Mouse (Mus musculus): Measurements from ENCODE around the gene Il1r1. TPM values are rescaled to one million over a fixed set of nuclear protein-coding genes. Genes with fewer than 3 reads are reported as not detected.

Gene Il1r1
- 0.23 and 0.49 TPM in 2 replicates for polyA plus RNA-seq (2011; ENCODE audit: insufficient read depth, insufficient read length, low read depth, missing spikeins)

- H3K36me3 ChIP-seq (ENCODE audit: control insufficient read depth, insufficient read depth, low read length, poor library complexity, severe bottlenecking): no peaks in the 10 kb centered on the region
- no peaks in the 10 kb centered on the region for H3K4me1 ChIP-seq (ENCODE audit: control insufficient read depth, insufficient read depth, low read length)
- no peak within 1 kb of the TSS for H3K27ac ChIP-seq (ENCODE audit: insufficient read depth, low read length)
- H3K4me3 ChIP-seq (ENCODE audit: low read depth, low read length): no peak within 1 kb of the TSS
- H3K9ac ChIP-seq (ENCODE audit: low read depth, poor library complexity, severe bottlenecking): no peak within 1 kb of the TSS
- H3K9me3 ChIP-seq (replicated peaks; ENCODE audit: control insufficient read depth, insufficient read depth, low read length, poor library complexity, severe bottlenecking): no peaks in the 10 kb centered on the region
- no peaks in the 10 kb centered on the region for H3K27me3 ChIP-seq (ENCODE audit: control insufficient read depth, insufficient read depth, low read length, poor library complexity, severe bottlenecking)
- TF ChIP-seq POLR2A (IDR thresholded peaks at IDR 0.05; ENCODE audit: insufficient read depth, low read length): no peak
- TF ChIP-seq EP300 (IDR thresholded peaks at IDR 0.05; ENCODE audit: insufficient read depth, low read depth, low read length): no peak
- TF ChIP-seq CTCF (IDR thresholded peaks at IDR 0.05; ENCODE audit: low read depth, low read length): no peak
Observed at GRCm38 (mm10) chr1:40224539-40225284, at the start of gene Il1r1. TSS of gene Il1r1 (plus strand) at chr1:40225080.

GRCm38 (mm10) chr1:40175123-40175522 is 49.8 kb upstream of the Il1r1 start:
- Histone ChIP-seq H3K9ac (ENCODE audit: low read depth, poor library complexity, severe bottlenecking) (no peak overlapping the region), H3K4me1 (ENCODE audit: control insufficient read depth, insufficient read depth, low read length) (no peaks in the 10 kb centered on the region), H3K36me3 (ENCODE audit: control insufficient read depth, insufficient read depth, low read length, poor library complexity, severe bottlenecking) (no peaks in the 10 kb centered on the region), H3K4me3 (ENCODE audit: low read depth, low read length) (no peak overlapping the region), H3K9me3 (replicated peaks; ENCODE audit: control insufficient read depth, insufficient read depth, low read length, poor library complexity, severe bottlenecking) (no peaks in the 10 kb centered on the region; the same call in 1 of the 2 replicates), H3K27ac (ENCODE audit: insufficient read depth, low read length) (no peak overlapping the region), H3K27me3 (ENCODE audit: control insufficient read depth, insufficient read depth, low read length, poor library complexity, severe bottlenecking) (no peaks in the 10 kb centered on the region)
- TF ChIP-seq POLR2A (IDR thresholded peaks at IDR 0.05; ENCODE audit: insufficient read depth, low read length): no peak
- TF ChIP-seq EP300 (IDR thresholded peaks at IDR 0.05; ENCODE audit: insufficient read depth, low read depth, low read length): no peak
- no peak for TF ChIP-seq CTCF (IDR thresholded peaks at IDR 0.05; ENCODE audit: low read depth, low read length)

- Histone ChIP-seq H3K27ac (ENCODE audit: insufficient read depth, low read length) (no peak overlapping the region), H3K4me1 (ENCODE audit: control insufficient read depth, insufficient read depth, low read length) (no peaks in the 10 kb centered on the region)
Observed at GRCm38 (mm10) chr1:40175797-40176196, 49.1 kb upstream of the Il1r1 start.

GRCm38 (mm10) chr1:40179031-40179430 is 45.8 kb upstream of the Il1r1 start:
- H3K27me3 ChIP-seq (ENCODE audit: control insufficient read depth, insufficient read depth, low read length, poor library complexity, severe bottlenecking): no peaks in the 10 kb centered on the region

More at GRCm38 (mm10) chr1:40175797-40176196, 49.1 kb upstream of the Il1r1 start:
- no peaks in the 10 kb centered on the region; the same call in 1 of the 2 replicates for H3K9me3 ChIP-seq (replicated peaks; ENCODE audit: control insufficient read depth, insufficient read depth, low read length, poor library complexity, severe bottlenecking)
- no peak overlapping the region for H3K9ac ChIP-seq (ENCODE audit: low read depth, poor library complexity, severe bottlenecking)
- TF ChIP-seq POLR2A (IDR thresholded peaks at IDR 0.05; ENCODE audit: insufficient read depth, low read length): no peak
- no peak for TF ChIP-seq EP300 (IDR thresholded peaks at IDR 0.05; ENCODE audit: insufficient read depth, low read depth, low read length)
- no peak for TF ChIP-seq CTCF (IDR thresholded peaks at IDR 0.05; ENCODE audit: low read depth, low read length)
- no peaks in the 10 kb centered on the region for H3K36me3 ChIP-seq (ENCODE audit: control insufficient read depth, insufficient read depth, low read length, poor library complexity, severe bottlenecking)
- H3K4me3 ChIP-seq (ENCODE audit: low read depth, low read length): no peak overlapping the region
- no peaks in the 10 kb centered on the region for H3K27me3 ChIP-seq (ENCODE audit: control insufficient read depth, insufficient read depth, low read length, poor library complexity, severe bottlenecking)

GRCm38 (mm10) chr1:40179493-40179892 is 45.4 kb upstream of the Il1r1 start:
- no peaks in the 10 kb centered on the region; the same call in 1 of the 2 replicates for H3K9me3 ChIP-seq (replicated peaks; ENCODE audit: control insufficient read depth, insufficient read depth, low read length, poor library complexity, severe bottlenecking)
- no peak overlapping the region for H3K9ac ChIP-seq (ENCODE audit: low read depth, poor library complexity, severe bottlenecking)
- no peak for TF ChIP-seq POLR2A (IDR thresholded peaks at IDR 0.05; ENCODE audit: insufficient read depth, low read length)
- TF ChIP-seq CTCF (IDR thresholded peaks at IDR 0.05; ENCODE audit: low read depth, low read length): no peak
- TF ChIP-seq EP300 (IDR thresholded peaks at IDR 0.05; ENCODE audit: insufficient read depth, low read depth, low read length): no peak
- H3K36me3 ChIP-seq (ENCODE audit: control insufficient read depth, insufficient read depth, low read length, poor library complexity, severe bottlenecking): no peaks in the 10 kb centered on the region
- H3K4me3 ChIP-seq (ENCODE audit: low read depth, low read length): no peak overlapping the region
- no peaks in the 10 kb centered on the region for H3K4me1 ChIP-seq (ENCODE audit: control insufficient read depth, insufficient read depth, low read length)
- no peak overlapping the region for H3K27ac ChIP-seq (ENCODE audit: insufficient read depth, low read length)
- no peaks in the 10 kb centered on the region for H3K27me3 ChIP-seq (ENCODE audit: control insufficient read depth, insufficient read depth, low read length, poor library complexity, severe bottlenecking)

More at GRCm38 (mm10) chr1:40179031-40179430, 45.8 kb upstream of the Il1r1 start:
- Histone ChIP-seq H3K36me3 (ENCODE audit: control insufficient read depth, insufficient read depth, low read length, poor library complexity, severe bottlenecking) (no peaks in the 10 kb centered on the region), H3K9me3 (replicated peaks; ENCODE audit: control insufficient read depth, insufficient read depth, low read length, poor library complexity, severe bottlenecking) (no peaks in the 10 kb centered on the region; the same call in 1 of the 2 replicates), H3K4me1 (ENCODE audit: control insufficient read depth, insufficient read depth, low read length) (no peaks in the 10 kb centered on the region), H3K27ac (ENCODE audit: insufficient read depth, low read length) (no peak overlapping the region), H3K4me3 (ENCODE audit: low read depth, low read length) (no peak overlapping the region), H3K9ac (ENCODE audit: low read depth, poor library complexity, severe bottlenecking) (no peak overlapping the region)
- TF ChIP-seq CTCF (IDR thresholded peaks at IDR 0.05; ENCODE audit: low read depth, low read length): no peak
- TF ChIP-seq POLR2A (IDR thresholded peaks at IDR 0.05; ENCODE audit: insufficient read depth, low read length): no peak

- Histone ChIP-seq H3K4me3 (ENCODE audit: low read depth, low read length) (no peak overlapping the region), H3K36me3 (ENCODE audit: control insufficient read depth, insufficient read depth, low read length, poor library complexity, severe bottlenecking) (no peaks in the 10 kb centered on the region), H3K4me1 (ENCODE audit: control insufficient read depth, insufficient read depth, low read length) (no peaks in the 10 kb centered on the region), H3K9ac (ENCODE audit: low read depth, poor library complexity, severe bottlenecking) (no peak overlapping the region), H3K27ac (ENCODE audit: insufficient read depth, low read length) (no peak overlapping the region), H3K9me3 (replicated peaks; ENCODE audit: control insufficient read depth, insufficient read depth, low read length, poor library complexity, severe bottlenecking) (no peaks in the 10 kb centered on the region; the same call in 1 of the 2 replicates), H3K27me3 (ENCODE audit: control insufficient read depth, insufficient read depth, low read length, poor library complexity, severe bottlenecking) (no peaks in the 10 kb centered on the region)
- TF ChIP-seq POLR2A (IDR thresholded peaks at IDR 0.05; ENCODE audit: insufficient read depth, low read length): no peak
- no peak for TF ChIP-seq EP300 (IDR thresholded peaks at IDR 0.05; ENCODE audit: insufficient read depth, low read depth, low read length)
- TF ChIP-seq CTCF (IDR thresholded peaks at IDR 0.05; ENCODE audit: low read depth, low read length): no peak
Observed at GRCm38 (mm10) chr1:40180861-40181260, 44.0 kb upstream of the Il1r1 start.

Measured in ES-Bruce4 (cell line).